30 mouse cellular contexts compared by ENCODE assay signal in the genomic region with DNA sequence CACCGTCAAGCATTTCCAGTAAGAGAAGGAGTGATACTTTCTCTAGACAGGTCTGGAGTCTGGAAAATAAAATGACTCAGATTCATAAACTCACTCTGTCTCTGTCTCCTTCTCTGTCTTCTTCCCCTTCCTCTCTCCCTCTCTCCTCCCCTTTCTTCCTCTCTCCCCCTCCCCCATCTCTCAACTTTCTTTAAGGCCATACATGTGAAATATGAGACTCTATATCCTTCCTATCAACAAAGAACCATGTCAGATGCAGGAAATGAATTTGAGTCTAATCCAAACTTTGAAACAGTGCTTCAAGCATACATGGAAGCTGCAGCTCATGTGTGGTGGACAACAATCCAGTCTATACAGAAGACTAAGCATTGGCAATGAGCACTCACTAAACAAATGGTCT.
DNase-seq lines count a peak whose midpoint lies in the region; ATAC-seq and TF ChIP-seq lines count a peak whose summit lies in the region.
"Had no signal": no experiment of that assay in that cellular context is flagged by ENCODE, and none has a peak within 500 bp of the region (broad histone marks: within the 10 kb centered on the region; RNA-seq: fewer than 3 reads in every experiment).

No protein-coding gene starts in this region.

- WGBS in embryonic facial prominence, embryonic 11.5 days = 81% methylated on average over 1 of the region's 1 CpGs
- 79% methylated on average over 1 of the region's 1 CpGs for WGBS in embryonic facial prominence, embryonic 10.5 days

- no peaks in the 10 kb centered on the region for H3K9me3 ChIP-seq in embryonic facial prominence, embryonic 11.5 days (replicated peaks; ENCODE audit: control insufficient read depth, low read length)
- H3K9me3 ChIP-seq in embryonic facial prominence, embryonic 10.5 days = no peaks in the 10 kb centered on the region
- H3K9me3 ChIP-seq: heart, embryonic 13.5 days; hindbrain, embryonic 10.5 days; hindbrain, embryonic 15.5 days; intestine, embryonic 15.5 days; limb, embryonic 13.5 days; megakaryocyte, embryonic 14.5 days; midbrain, embryonic 12.5 days; stomach, embryonic 15.5 days had no signal

- H3K36me3 ChIP-seq in embryonic facial prominence, embryonic 11.5 days (replicated peaks; ENCODE audit: control insufficient read depth, insufficient read depth, low read depth, low read length) = no peaks in the 10 kb centered on the region
- no peaks in the 10 kb centered on the region for H3K36me3 ChIP-seq in embryonic facial prominence, embryonic 10.5 days (replicated peaks)
- H3K36me3 ChIP-seq: heart, embryonic 13.5 days; hindbrain, embryonic 10.5 days; hindbrain, embryonic 15.5 days; intestine, embryonic 15.5 days; limb, embryonic 13.5 days; midbrain, embryonic 12.5 days; stomach, embryonic 15.5 days had no signal

- no peak for TF ChIP-seq CTCF in gastrocnemius, adult 2 months (IDR thresholded peaks at IDR 0.05)

- H3K4me3 ChIP-seq in embryonic facial prominence, embryonic 11.5 days (ENCODE audit: low read depth, low read length) = no peak overlapping the region
- no peak overlapping the region for H3K4me3 ChIP-seq in embryonic facial prominence, embryonic 10.5 days
- H3K4me3 ChIP-seq in gastrocnemius, adult 2 months = no peak overlapping the region
- H3K4me3 ChIP-seq: heart, embryonic 13.5 days; hindbrain, embryonic 10.5 days; hindbrain, embryonic 15.5 days; intestine, embryonic 15.5 days; left cerebral cortex, adult 2 months; limb, embryonic 13.5 days; megakaryocyte, embryonic 14.5 days; midbrain, embryonic 12.5 days; stomach, embryonic 15.5 days had no signal

- ATAC-seq in embryonic facial prominence, embryonic 11.5 days (replicated peaks; ENCODE audit: insufficient number of reproducible peaks, low FRiP score, low TSS enrichment, low read depth) = no peak
- ATAC-seq in common myeloid progenitor, adult 5-6 weeks (replicated peaks; ENCODE audit: low read depth, poor library complexity, severe bottlenecking) = 0 out of 2 replicates have a peak, but pooled peaks have one; percentile 2
- ATAC-seq: forebrain, embryonic 14.5 days; intestine, embryonic 15.5 days had no signal

- H3K4me2 ChIP-seq in embryonic facial prominence, embryonic 11.5 days (ENCODE audit: low read depth, low read length) = no peak overlapping the region
- H3K4me2 ChIP-seq: heart, embryonic 13.5 days; hindbrain, embryonic 15.5 days; intestine, embryonic 15.5 days; limb, embryonic 13.5 days; liver, embryonic 11.5 days; midbrain, embryonic 12.5 days; stomach, embryonic 15.5 days had no signal

- intact Hi-C loops in gastrocnemius, adult 2 months (cut with DNase I) = no loop called here

- H3K9ac ChIP-seq in embryonic facial prominence, embryonic 11.5 days (replicated peaks; ENCODE audit: low read length) = no peak overlapping the region
- H3K9ac ChIP-seq: heart, embryonic 13.5 days; hindbrain, embryonic 15.5 days; intestine, embryonic 15.5 days; limb, embryonic 13.5 days; midbrain, embryonic 12.5 days; stomach, embryonic 15.5 days had no signal

- no peak overlapping the region for H3K27ac ChIP-seq in embryonic facial prominence, embryonic 11.5 days (replicated peaks; ENCODE audit: low read depth, low read length)
- no peak overlapping the region for H3K27ac ChIP-seq in embryonic facial prominence, embryonic 10.5 days (replicated peaks)
- H3K27ac ChIP-seq in gastrocnemius, adult 2 months = no peak overlapping the region
- H3K27ac ChIP-seq: heart, embryonic 13.5 days; hindbrain, embryonic 10.5 days; hindbrain, embryonic 15.5 days; intestine, embryonic 15.5 days; left cerebral cortex, adult 2 months; limb, embryonic 13.5 days; midbrain, embryonic 12.5 days; stomach, embryonic 15.5 days had no signal

- no peaks in the 10 kb centered on the region for H3K4me1 ChIP-seq in embryonic facial prominence, embryonic 11.5 days (ENCODE audit: control insufficient read depth, insufficient read depth, low read length)
- peaks cover 4% of the 10 kb centered on the region for H3K4me1 ChIP-seq in embryonic facial prominence, embryonic 10.5 days
- H3K4me1 ChIP-seq: hindbrain, embryonic 10.5 days; hindbrain, embryonic 15.5 days; intestine, embryonic 15.5 days; limb, embryonic 13.5 days; midbrain, embryonic 12.5 days; stomach, embryonic 15.5 days had no signal

- no peaks in the 10 kb centered on the region for H3K27me3 ChIP-seq in embryonic facial prominence, embryonic 11.5 days (ENCODE audit: control insufficient read depth, insufficient read depth, low read length)
- no peaks in the 10 kb centered on the region for H3K27me3 ChIP-seq in embryonic facial prominence, embryonic 10.5 days (replicated peaks; ENCODE audit: low read depth, poor library complexity, severe bottlenecking)
- H3K27me3 ChIP-seq: heart, embryonic 13.5 days; hindbrain, embryonic 15.5 days; intestine, embryonic 15.5 days; limb, embryonic 13.5 days; megakaryocyte, embryonic 14.5 days; midbrain, embryonic 12.5 days; stomach, embryonic 15.5 days had no signal

- DNase-seq in embryonic facial prominence, embryonic 11.5 days (ENCODE audit: low spot score) = peak; percentile 1
- no peak for DNase-seq in embryonic facial prominence, embryonic 10.5 days (ENCODE audit: low spot score)
- peak; percentile 33 for DNase-seq in CD4-positive, CD25-positive, alpha-beta regulatory T cell, adult 2 months (ENCODE audit: low read depth, low spot score)
- no peak for DNase-seq in right cerebral cortex, adult 18-20 months
- DNase-seq in adipocyte (ENCODE audit: low spot score) = no peak
- DNase-seq in gastrocnemius, adult 2 months = no peak
- DNase-seq: adrenal gland, adult 2 months; adrenal gland, postnatal 36 days; cerebellum, adult 18-20 months; cerebellum, postnatal 10 days; gastrocnemius, postnatal 36 days; heart, adult 18-20 months; heart, postnatal 10 days; kidney, adult 8-10 months; kidney, postnatal 14 days; lung, postnatal 36 days; retina, postnatal 1 day; right cerebral cortex, postnatal 25 days had no signal

Comparison
In these comparisons a context has a peak if more than half of its experiments do, and no peak if none do; other contexts are left out.
1. DNase-seq: peak in embryonic facial prominence, embryonic 11.5 days (single experiment) and CD4-positive, CD25-positive, alpha-beta regulatory T cell, adult 2 months (single experiment); none in embryonic facial prominence, embryonic 10.5 days (single experiment), right cerebral cortex, adult 18-20 months (single experiment), adipocyte (single experiment) and gastrocnemius, adult 2 months (single experiment).